Mouse (Mus musculus) skeletal muscle tissue, adult 2 months (tissue): Measurements from ENCODE around the gene Elf2.
"Not testable (repeated sequence)": the region's sequence is repeated elsewhere in the genome, so short reads cannot be mapped to it uniquely, and the experiment has no call there.

Experiments
- DNase-seq: peaks from one replicate; pipeline ENCODE4 v3.0.0-alpha.2; 2012; ENCODE audit warnings: low read depth, low spot score

Elf2 gene

DNA sequence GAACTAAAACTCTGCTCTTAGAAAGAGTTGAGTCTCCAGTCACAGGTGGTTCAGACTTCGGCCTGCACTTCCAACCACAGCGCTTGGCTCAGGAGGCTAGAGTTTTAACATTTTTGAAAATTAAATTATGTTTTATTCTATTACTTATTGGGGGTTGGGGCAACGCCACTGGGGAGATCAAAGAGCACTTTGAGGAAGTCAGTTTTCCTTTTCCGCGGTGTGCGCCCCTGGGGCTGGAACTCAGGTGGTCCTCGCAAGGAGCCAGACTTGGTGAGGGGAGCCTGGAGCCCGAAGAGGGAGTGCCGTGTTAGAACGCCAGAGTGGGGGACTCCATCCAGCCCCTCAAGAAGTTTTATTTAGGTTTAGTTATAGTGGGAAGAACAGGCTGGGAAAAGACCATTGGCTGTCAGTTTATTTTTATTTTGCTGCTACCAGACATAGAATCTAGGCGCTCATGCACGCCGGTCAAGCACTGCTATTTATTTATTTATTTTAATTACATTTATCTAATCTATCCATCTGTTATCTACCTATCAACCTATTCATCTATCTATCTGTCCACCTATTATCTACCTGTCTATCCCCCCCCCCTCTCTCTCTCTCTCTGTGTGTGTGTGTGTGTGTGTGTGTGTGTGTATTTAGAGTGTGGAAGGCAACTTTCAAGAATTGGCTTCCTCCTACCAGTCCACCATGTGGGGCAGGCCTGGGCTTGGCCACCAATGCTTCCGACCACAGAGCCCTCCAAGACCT is 19.3 kb upstream of the Elf2 start:
- DNase-seq = no peak

DNA sequence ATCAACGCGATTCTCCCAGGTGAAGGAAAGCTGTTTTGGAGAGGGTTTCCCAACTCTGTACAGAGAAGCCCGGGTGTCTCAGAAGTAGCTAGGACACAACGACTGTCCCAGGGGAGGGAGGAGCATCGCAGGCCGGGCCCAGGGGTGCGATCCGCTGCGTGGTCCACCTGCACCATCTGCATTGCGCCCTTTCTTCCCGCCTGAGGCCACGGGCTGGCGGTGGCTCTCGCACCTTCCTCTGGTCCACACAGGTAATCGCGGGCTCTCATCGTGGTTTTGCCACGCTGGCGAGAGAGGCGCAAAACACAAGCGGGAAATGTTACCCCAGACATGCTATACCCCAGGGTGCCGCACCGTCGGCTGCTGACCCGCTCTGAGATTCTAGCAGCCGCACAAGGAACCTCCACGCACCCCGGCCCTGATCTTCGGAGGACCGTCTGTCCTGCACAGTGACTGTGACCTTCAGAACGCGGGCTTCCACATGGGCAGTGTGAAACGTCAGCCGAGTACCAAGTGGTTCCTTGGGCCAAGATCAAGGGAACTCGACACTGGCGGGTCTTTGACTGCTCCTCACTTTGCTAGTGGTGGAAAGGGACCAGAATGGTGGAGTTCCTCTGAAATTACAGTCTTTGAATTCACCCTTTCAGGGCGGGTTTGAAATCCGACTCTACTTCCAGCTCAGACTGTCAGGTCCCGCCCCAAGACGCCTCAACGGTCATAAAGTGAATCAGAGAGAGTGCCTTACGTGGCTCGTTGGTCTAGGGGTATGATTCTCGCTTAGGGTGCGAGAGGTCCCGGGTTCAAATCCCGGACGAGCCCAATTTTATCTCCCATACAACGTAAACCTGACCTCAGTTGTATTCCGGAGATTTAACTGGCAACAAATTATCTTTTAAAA is 18.4 kb upstream of the Elf2 start:
- peak; percentile 58 for DNase-seq

DNA sequence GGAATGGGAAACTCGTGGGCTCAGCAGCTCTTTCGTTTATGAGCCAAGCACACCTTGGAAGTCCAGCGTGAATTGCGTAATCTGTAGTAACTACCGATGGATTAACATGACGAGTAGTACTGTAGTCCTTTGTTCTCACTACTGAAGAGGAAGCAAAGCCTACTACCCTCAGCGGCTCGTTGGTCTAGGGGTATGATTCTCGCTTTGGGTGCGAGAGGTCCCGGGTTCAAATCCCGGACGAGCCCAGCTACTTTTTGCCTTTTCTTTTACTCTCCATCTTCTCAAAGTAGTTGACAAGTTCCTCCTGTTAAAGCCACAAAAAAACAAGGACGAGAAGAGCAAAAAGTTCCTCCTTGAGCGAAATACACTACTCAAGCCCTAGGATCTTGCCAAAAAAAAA is 17.7 kb upstream of the Elf2 start:
- DNase-seq = peak; percentile 57

DNA sequence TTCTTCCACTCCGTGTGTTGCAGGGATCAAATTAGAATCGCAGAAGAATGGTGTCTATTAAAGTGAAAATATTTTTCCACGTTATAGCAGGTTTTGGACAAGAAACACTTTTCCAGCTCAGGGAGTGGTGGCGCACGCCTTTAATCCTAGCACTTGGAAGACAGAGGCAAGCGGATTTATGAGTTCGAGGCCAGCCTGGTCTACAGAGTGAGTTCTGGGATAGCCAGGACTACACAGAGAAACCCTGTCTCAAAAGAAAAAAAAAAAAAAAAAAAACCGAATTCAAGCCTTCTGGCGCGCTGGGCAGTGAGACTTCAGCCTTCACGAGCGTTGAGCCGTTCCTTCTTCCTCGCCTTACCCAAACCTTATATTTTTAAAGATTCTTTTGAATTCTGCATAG is 17.2 kb upstream of the Elf2 start:
- no peak for DNase-seq

DNA sequence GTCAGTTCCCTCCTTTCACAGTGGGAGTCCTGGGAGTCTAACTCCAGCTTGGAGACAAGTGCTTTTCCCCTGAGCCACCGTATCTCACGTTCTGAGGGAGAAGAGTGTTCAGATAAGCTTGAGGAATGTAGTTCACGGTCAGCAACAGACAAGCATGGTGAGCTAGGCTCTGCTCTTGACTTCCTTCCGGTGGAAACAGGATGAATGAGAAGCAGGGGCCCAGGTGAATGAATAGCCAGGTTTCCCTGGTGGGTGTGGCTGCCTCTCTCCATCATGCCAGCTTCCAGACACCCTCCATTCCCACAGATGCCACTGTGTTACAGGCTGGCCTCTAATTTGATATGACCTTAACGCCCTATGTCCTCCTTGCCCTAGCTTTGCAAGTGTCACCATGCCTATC is 16.6 kb upstream of the Elf2 start:
- no peak for DNase-seq

DNA sequence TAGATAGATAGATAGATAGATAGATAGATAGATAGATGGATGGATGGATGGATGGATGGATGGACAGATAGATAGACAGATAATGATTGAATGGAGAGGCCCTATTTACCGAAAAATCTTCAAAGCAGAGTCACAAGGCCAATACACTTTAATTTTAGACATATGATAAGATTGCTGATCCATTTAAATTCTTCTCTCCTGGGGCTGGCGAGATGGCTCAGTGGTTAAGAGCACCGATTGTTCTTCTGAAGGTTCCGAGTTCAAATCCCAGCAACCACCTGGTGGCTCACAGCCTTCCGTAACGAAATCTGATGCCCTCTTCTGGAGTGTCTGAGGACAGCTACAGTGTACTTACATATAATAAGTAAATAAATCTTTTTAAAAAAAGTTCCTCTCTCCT is 14.5 kb upstream of the Elf2 start:
- not testable (repeated sequence) for DNase-seq

DNA sequence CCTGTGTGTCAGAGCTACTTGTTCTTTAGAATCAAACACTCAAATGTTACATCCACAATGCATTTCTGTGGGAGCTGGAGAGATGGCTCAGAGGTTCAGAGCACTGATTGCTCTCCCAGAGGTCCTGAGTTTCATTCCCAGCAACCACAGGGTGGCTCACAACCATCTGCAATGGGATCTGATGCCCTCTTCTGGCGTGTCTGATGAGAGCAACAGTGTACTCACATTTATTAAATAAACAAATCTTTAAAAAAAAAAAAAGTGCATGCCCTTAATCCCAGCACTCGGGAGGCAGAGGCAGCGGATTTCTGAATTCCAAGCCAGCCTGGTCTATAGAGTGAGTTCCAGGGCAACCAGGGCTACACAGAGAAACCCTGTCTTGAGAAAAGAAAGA is 13.6 kb upstream of the Elf2 start:
- DNase-seq = no peak

DNA sequence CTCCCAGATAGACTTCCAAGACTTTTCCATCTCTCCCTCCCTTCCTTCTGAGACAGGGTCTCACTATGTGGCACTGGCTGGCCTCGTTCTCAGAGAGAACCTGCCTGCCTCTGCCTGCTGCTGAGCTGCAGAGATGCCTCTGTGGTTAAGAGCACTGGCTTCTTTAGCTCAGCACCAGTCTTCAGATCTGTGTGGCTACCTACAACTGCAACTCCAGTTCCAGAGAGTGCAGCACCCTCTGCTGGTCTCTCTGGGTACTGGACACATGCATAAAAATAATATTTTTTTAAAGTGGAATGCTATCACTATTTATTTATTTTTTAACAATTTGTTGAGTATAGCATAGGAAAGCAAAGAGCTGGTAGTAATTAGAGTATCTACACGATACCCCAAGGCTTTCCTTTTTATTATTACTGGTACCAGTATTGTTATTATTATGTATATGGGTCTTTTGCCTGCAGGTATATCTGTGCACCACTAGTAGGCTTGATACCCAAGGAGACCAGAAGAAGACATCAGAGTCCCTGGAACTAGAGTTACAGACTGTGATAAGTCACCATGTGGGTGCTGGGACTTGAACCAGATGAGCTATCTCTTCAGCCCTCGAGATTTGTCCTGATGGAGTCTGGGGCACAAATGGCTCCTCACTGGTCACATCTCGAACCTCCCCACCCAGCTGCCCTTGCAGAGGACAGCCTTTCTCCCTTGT is 13.0 kb upstream of the Elf2 start:
- DNase-seq = peak; percentile 48

DNA sequence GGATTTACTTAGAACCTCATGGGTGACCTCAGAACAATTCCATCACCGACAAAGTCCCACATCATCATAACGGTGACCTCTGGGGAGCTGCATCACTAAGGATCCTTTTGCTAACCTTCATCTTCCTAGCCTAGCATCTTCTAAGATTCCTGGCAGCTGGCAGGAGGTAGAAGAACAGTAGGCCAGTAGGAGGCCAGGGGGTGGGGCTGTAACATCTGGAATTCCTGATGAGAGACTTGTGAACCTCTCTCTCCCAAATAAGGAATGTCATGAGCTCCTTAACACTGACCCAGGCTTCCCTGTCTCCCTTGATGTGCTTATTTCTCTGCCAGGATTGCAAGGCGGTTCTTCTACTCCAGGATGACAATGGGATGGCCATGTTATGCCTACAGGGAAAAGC is 10.3 kb upstream of the Elf2 start:
- DNase-seq = no peak

DNA sequence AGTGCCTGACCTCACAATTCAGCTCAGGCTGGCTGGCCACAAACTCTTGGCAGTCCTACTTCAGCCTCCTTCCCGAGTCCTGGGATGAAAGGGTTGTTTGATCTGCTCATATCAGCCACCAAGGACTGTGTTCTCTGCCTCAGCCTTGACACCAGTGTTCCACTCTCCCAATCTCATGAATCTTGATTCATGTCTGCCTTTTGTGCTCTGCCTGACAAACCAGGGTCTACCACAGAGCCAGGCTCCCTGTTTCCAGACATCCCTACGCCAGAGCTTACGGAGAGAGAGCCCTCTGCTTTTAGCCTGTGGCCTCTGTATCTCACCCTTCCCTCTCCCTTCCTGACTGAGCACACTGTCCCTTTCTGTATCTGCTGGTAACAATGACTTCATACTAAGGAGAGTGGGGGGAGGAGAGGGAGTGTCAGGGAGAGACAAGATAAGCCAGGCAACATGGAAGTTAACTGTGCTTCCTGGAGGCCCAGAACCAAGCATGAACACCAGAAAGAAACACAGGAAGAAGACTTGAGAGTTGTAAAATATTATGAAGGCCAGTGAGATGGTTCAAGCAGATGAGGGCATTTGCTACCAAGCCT is 8.3 kb upstream of the Elf2 start:
- DNase-seq = no peak

DNA sequence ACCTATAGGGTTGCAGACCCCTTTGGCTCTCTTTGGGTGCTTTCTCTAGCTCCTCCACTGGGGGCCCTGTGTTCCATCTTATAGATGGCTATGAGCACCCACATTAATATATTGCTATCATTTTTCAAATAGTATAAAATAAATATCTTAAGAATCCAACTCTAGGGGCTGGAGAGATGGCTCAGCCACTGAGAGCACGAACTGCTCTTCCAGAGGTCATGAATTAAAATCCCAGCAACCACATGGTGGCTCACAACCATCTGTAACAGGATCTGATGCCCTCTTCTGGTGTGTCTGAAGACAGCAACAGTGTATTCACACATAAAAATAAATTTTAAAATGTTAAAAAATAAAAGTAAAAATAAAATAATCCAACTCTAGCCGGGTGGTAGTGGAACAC is 4.6 kb upstream of the Elf2 start:
- DNase-seq = not testable (repeated sequence)

DNA sequence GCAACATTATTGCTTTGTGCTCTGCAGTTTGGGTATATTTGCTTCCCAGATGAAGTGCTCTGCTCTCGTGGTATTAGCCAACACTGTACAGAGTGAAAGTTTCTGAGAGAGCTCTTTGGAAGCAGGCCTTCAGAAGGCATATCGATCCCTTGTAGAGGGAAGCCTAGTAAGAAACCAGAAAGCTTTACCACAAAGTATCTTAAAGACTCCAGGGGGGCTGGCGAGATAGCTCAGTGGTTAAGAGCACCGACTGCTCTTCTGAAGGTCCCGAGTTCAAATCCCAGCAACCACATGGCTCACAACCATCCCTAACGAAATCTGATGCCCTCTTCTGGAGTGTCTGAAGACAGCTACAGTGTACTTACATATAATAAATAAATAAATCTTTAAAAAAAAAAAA is 3.7 kb upstream of the Elf2 start:
- DNase-seq = not testable (repeated sequence)

DNA sequence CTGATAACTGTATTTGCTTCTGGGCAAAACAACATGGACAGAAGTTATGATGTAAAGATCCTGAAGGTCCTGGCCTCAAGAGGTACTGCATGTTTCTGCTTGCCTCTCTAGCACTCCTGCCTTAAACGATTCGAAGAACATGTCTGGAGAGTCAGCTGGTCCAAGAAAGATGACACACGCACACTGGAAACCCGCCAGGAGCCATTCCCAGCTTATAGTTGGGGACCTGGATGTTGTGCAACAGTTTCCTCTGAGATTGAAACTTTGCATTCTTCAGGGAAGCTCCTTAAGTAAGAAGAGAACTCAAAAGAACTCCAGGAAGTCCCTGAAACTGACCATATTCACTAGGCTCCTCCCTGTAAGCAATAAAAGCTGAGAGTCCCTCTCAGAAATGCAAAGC is 2.8 kb upstream of the Elf2 start:
- no peak for DNase-seq

DNA sequence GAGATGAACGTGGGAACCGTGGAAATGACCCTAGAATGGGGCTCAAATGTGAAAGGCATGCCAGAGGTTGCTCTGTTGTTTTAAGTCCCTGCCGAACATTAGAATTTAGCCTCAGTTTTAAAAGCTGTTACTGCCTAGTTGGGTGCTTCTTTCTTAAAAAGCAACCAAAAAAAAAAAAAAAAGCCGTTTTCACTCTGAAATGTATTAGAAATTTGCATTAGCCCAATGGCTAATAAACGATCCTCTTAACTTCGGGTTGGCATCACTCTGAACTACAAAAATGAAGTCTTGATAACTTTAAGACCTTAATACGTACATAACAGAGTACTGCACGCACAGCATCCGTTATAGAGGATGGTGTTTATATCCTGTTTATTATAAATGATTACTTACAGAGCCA is 1.7 kb upstream of the Elf2 start:
- DNase-seq = no peak

DNA sequence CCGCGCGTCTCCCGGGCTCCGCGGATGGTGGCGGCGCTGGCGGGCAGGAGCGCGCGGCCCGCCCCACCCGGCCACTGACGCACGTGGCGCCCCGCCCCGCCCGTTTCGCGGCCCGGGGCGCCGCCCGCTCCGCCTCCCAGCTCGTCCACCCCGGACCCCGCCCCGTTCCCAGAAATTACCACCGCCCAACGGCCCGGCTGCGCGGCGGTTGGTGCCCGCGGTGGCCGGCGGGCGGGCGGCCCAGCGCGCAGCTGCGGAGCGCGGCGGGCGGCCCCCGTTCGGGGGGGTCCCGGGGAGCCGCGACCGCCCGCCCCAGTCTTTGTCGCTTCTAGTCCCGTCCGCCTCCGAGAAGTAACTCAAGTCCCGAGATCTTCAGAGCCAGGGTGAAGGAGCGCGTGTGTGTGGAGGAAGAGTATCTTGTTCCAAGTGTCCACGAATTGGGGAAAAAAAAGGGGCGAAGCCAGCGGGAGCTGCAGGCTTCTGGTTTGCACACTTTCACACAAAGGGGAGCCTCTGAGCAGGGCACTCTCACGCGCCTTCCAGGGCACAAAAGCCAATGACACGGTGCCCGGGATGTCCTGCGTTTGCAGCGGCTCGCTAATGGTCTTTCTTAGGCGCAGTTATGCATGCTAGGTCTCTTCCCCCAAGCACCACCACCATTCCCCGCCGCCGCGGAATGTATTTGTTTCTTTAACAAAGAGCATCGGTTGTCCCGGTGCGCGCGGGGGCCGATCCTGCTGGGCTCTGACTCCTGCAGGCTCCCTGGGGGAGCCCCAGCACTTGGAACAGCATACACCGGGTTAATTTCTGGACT is 1.0 kb upstream of the Elf2 start:
- peak; percentile 85 for DNase-seq

DNA sequence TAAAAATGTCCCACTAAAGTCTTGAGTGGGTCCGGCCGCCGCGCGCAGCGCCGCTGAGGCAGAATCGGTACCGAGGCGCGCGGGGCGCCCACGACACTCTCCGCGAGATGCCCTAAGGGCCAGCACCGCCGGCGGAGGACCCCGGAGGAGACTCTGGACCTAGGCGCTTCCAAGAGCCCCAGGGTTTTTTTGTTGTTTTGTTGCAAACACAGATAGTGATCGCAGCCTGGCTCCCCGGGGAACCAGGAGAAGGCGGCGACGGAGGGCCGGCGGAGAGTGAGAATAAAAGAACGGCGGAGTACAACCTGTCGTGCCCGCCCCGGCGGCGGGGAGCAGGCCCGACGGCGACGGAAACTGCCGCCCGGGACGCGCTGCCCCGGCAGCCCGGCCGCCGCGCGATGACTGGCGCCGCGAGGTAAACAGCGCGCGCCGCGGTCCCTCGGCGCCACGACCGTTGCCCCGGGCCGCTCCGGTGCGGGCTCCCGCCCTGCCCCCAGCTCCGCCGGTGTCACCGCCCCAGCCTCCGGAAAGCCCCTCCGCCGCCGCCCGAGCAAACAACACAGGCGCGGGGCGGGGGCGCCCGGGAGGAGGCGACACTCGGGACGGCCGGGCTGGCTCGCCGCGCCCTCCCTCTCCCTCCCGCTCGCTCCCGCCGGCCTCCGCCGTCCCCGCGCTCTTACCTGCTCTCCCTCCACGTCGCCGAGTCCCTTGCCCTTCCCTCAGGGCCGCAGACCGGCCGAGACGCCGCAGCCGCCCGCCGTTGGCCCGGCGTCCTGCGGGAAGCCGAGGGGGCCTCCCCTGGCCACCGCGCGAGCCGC is 520 bp downstream of the Elf2 start:
- DNase-seq = no peak

DNA sequence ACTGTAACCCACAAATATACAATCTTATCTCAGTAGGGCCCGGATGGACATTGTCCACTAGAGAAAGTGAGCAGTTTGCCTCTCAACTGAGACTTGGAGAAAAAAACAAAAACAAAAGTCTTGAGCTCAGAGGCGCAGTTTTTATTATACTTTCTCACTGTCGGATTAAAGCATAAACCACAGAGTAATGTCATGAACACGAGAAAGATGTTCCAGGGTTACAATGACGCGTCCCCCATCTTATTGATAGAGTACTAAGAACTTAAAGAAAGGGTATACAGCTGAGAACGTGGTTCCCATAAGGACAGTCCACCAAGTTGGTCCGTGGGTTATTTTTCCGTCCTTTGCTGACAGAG is 1.1 kb downstream of the Elf2 start:
- no peak for DNase-seq

DNA sequence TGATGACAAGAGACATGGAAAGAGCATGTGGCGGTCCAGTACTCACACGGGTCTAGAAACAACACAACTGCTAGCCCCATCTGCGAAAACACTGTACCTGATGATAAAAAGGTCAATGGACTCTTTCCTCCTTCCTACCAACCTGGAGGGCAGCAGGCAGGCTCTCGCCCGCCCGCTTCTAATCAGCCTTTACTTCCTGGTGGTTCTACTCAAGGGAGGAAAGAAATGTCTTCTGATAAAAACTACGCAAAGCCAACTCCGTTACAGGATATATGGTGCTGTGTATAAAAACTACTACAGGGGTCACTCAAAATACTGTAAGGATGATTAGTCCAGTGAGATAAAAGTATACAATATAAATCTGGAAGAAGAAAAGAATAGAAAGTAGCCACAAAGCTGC is 5.1 kb downstream of the Elf2 start:
- no peak for DNase-seq

DNA sequence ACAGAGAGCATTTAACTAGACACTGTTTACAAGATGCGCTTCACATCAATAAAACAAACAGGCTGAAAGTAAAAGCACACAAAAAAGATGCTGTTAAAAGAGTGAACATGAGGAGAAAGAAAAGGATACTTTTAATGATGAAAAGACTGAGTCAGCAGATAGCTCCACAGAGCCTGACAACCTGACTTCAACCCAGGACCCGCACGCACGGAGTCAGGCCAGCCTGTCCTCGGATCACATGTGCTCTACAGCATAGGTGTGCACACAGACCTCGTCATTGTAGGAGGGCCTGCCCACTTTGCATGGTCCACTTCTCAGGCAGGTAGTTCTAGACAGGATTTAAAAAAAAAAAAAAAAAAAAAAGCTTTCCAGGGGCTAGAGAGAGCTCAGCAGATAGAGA is 6.5 kb downstream of the Elf2 start:
- no peak for DNase-seq

DNA sequence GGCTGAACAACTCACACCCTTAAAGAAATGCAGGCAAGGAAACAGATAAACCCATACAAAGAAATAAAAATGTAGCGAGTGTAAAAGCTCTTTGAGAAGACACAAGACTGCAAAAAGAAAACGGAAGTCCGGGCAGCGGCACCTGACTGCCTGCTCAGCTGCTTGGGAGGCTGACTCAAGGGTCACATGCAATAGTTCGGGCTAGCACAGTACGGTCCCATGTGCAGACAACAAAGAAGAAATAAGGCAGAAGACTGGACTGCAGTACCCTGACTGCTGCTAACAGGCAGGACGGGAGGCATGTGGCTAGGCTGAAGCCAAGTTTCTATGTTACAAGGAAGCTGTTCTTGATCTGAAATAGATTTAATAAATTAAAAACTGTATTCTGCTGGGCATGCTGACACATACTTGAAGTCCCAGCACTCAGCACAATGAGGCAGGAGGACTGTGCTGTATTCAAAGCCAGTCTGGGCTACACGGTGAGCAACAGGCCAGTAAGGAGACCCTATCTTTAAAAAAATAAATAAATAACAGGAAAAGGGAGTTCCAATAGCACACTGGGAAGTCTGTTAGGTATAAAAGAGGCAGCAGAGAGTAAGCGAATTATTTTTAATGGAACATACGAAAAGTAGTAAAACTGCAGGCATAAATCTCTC is 7.1 kb downstream of the Elf2 start:
- peak; percentile 74 for DNase-seq
